21 mouse cellular contexts compared by ENCODE assay signal in genomic region chr2:77037211-77037610, GRCm38 (mm10).
"Had no signal": no experiment of that assay in that cellular context is flagged by ENCODE, and none has a peak within 500 bp of the region (broad histone marks: within the 10 kb centered on the region; RNA-seq: fewer than 3 reads in every experiment).

No protein-coding gene starts in this region.

- H3K27ac ChIP-seq: liver, embryonic 15.5 days; lung, embryonic 15.5 days; macrophage; midbrain, embryonic 12.5 days; neural tube, embryonic 13.5 days; neural tube, embryonic 15.5 days; stomach, embryonic 15.5 days; stomach, postnatal 0 days had no signal

- DNase-seq: liver, postnatal 0 days; lung, adult 2 months; lung, postnatal 14 days; lung, postnatal 36 days; midbrain, embryonic 14.5 days; retina, postnatal 1 day; right cerebral cortex, adult 18-20 months; right cerebral cortex, postnatal 25 days; right cerebral cortex, postnatal 4 days; thymus, adult 2 months; thymus, postnatal 25 days; thymus, postnatal 4 days had no signal

- H3K4me3 ChIP-seq: liver, embryonic 15.5 days; lung, embryonic 15.5 days; midbrain, embryonic 12.5 days; myocyte; neural tube, embryonic 13.5 days; neural tube, embryonic 15.5 days; stomach, embryonic 15.5 days had no signal
